In the genomic region with DNA sequence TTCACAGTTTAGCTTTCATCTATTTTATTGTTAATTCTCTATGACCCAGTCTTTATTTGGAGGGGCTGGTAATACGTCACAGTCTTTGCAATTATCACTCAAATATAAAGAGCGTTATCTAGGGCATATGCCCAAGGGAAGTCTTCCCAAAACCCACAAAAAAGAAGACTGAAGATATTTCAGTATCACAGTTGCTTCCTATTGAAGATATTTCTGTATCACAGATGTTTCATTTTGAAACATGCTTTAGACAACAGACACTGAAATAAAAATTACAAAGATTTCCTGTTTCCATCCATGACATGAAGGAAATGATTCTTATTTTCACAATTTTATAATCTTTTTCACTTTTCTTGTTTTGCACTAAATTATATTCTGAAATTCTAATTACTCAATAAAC, we compare ENCODE assay signal across 16 mouse cellular contexts.
"Had no signal": no experiment of that assay in that cellular context is flagged by ENCODE, and none has a peak within 500 bp of the region (broad histone marks: within the 10 kb centered on the region; RNA-seq: fewer than 3 reads in every experiment).

No protein-coding gene starts in this region.

- H3K4me1 ChIP-seq: neural tube, embryonic 13.5 days; neural tube, embryonic 15.5 days; stomach, embryonic 15.5 days had no signal

- H3K4me3 ChIP-seq: neural tube, embryonic 13.5 days; neural tube, embryonic 15.5 days; stomach, embryonic 15.5 days had no signal

- H3K9ac ChIP-seq: neural tube, embryonic 13.5 days; neural tube, embryonic 15.5 days; stomach, embryonic 15.5 days had no signal

- DNase-seq: retina, postnatal 1 day; right cerebral cortex, adult 18-20 months; right cerebral cortex, postnatal 14 days; right cerebral cortex, postnatal 25 days; right cerebral cortex, postnatal 4 days; spleen, adult 18-20 months; thymus, adult 18-20 months; thymus, adult 2 months; thymus, postnatal 14 days; thymus, postnatal 25 days; thymus, postnatal 36 days; thymus, postnatal 4 days had no signal

- H3K27me3 ChIP-seq: neural tube, embryonic 13.5 days; neural tube, embryonic 15.5 days; stomach, embryonic 15.5 days had no signal

- H3K9me3 ChIP-seq: neural tube, embryonic 13.5 days; neural tube, embryonic 15.5 days; stomach, embryonic 15.5 days had no signal

- H3K36me3 ChIP-seq: neural tube, embryonic 13.5 days; neural tube, embryonic 15.5 days; stomach, embryonic 15.5 days had no signal

- H3K4me2 ChIP-seq: neural tube, embryonic 13.5 days; neural tube, embryonic 15.5 days; stomach, embryonic 15.5 days had no signal

- H3K27ac ChIP-seq: neural tube, embryonic 13.5 days; neural tube, embryonic 15.5 days; stomach, embryonic 15.5 days; stomach, postnatal 0 days had no signal
